Mouse (Mus musculus) olfactory bulb, adult 2 months (tissue): ENCODE measurements at regions not wholly inside any gene's neighbourhood (a gene's known extent, or its start where the extent isn't known, plus 50 kb on each side); places are given as distances from the start of the nearest gene placed in this dataset.

Experiments
- CTCF ChIP-seq: fragments of 200-500 bp; IDR thresholded peaks from 2 replicates; pipeline ENCODE4 v1.5.1; 2012; ENCODE audit warnings: low read depth, mild to moderate bottlenecking, low read length, moderate library complexity; ENCODE audit not compliant: insufficient read depth
- POLR2A ChIP-seq: fragments of 200-500 bp; IDR thresholded peaks from 2 replicates; pipeline ENCODE4 v1.6.1; 2012; ENCODE audit warnings: mild to moderate bottlenecking, low read depth, low read length, moderate library complexity; ENCODE audit not compliant: insufficient read depth

DNA sequence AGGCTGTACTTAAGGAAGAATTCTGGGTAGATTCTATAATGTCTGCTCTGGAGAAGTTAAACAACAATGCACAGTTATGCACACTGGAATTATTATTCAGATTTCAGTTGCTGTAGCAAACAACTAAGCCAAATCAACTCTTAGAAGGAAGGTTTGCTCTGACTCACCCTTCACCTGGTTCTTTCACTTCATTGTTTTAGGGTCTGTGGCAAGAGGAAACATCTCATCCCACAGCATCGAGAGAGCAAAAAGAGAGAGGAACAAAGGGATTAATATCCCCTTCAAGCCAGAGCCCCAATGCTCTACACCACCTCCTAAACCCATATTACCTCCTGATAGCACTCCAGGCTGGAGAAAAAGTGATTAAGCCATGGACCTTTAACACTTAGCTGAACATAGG is 373.4 kb upstream of the Meis1 start:
- TF ChIP-seq CTCF (no peak), POLR2A (no peak)
